Mouse (Mus musculus): ENCODE data around the gene Olfr329-ps. TPM values are rescaled to one million over a fixed set of nuclear protein-coding genes. Genes with fewer than 3 reads are reported as not detected.
"Not testable (repeated sequence)": the region's sequence is repeated elsewhere in the genome, so short reads cannot be mapped to it uniquely, and the experiment has no call there.

The Olfr329-ps gene
- polyA plus RNA-seq (2016; fragmentation: Nextera tagmentation; extraction: Ambion mirVana) = not detected in 2 replicates

- no peak within 1 kb of the TSS for H3K4me2 ChIP-seq (replicated peaks)
- H3K27me3 ChIP-seq (replicated peaks) = no peaks in the 10 kb centered on the region
- no peak within 1 kb of the TSS for H3K27ac ChIP-seq
- H3K4me3 ChIP-seq = no peak within 1 kb of the TSS
- 87% methylated on average over 5 of the region's 5 CpGs for WGBS
- H3K9me3 ChIP-seq = no peaks in the 10 kb centered on the region
- H3K9ac ChIP-seq = no peak within 1 kb of the TSS
- no peaks in the 10 kb centered on the region for H3K36me3 ChIP-seq
- ATAC-seq (ENCODE audit: low FRiP score, low read depth) = no peak
- H3K4me1 ChIP-seq = no peaks in the 10 kb centered on the region
These were observed at the start of gene Olfr329-ps for GRCm38 (mm10) chr11:58546322-58546721. Gene Olfr329-ps, minus strand, starts transcription at chr11:58546422.

- Histone ChIP-seq H3K9me3 (no peaks in the 10 kb centered on the region), H3K4me1 (no peaks in the 10 kb centered on the region), H3K27me3 (replicated peaks) (no peaks in the 10 kb centered on the region), H3K36me3 (no peaks in the 10 kb centered on the region), H3K27ac (no peak within 1 kb of the TSS), H3K9ac (no peak within 1 kb of the TSS), H3K4me3 (no peak within 1 kb of the TSS), H3K4me2 (replicated peaks) (no peak within 1 kb of the TSS)
- no peak for ATAC-seq (ENCODE audit: low FRiP score, low read depth)
- WGBS = 85% methylated on average over 6 of the region's 6 CpGs
These were observed 48.6 kb upstream of the Olfr329-ps start, which contains the start of gene Olfr324 for GRCm38 (mm10) chr11:58594814-58595213. Gene Olfr324, plus strand, starts transcription at chr11:58595114.

GRCm38 (mm10) chr11:58588620-58589250 is 42.5 kb upstream of the Olfr329-ps start:
- no peak overlapping the region for H3K27ac ChIP-seq
- H3K9ac ChIP-seq = no peak overlapping the region
- no peaks in the 10 kb centered on the region for H3K9me3 ChIP-seq
- H3K4me2 ChIP-seq (replicated peaks) = no peak overlapping the region
- no peaks in the 10 kb centered on the region for H3K4me1 ChIP-seq
- H3K27me3 ChIP-seq (replicated peaks) = no peaks in the 10 kb centered on the region
- ATAC-seq (ENCODE audit: low FRiP score, low read depth) = no peak
- H3K36me3 ChIP-seq = no peaks in the 10 kb centered on the region
- no peak overlapping the region for H3K4me3 ChIP-seq
- WGBS = 47% methylated on average over 3 of the region's 3 CpGs

- 72% methylated on average over 7 of the region's 7 CpGs for WGBS
- Histone ChIP-seq H3K27ac (no peak overlapping the region), H3K4me1 (no peaks in the 10 kb centered on the region), H3K27me3 (replicated peaks) (no peaks in the 10 kb centered on the region), H3K36me3 (no peaks in the 10 kb centered on the region), H3K4me2 (replicated peaks) (no peak overlapping the region), H3K9me3 (no peaks in the 10 kb centered on the region), H3K9ac (no peak overlapping the region), H3K4me3 (no peak overlapping the region)
- ATAC-seq (ENCODE audit: low FRiP score, low read depth) = no peak
These were observed 41.7 kb upstream of the Olfr329-ps start for GRCm38 (mm10) chr11:58587898-58588348.

GRCm38 (mm10) chr11:58578636-58579035 is 32.4 kb upstream of the Olfr329-ps start:
- H3K27ac ChIP-seq = no peak overlapping the region
- H3K27me3 ChIP-seq (replicated peaks) = no peaks in the 10 kb centered on the region
- WGBS = 83% methylated on average over 8 of the region's 8 CpGs
- H3K36me3 ChIP-seq = no peaks in the 10 kb centered on the region
- H3K9ac ChIP-seq = no peak overlapping the region
- no peak for ATAC-seq (ENCODE audit: low FRiP score, low read depth)
- no peak overlapping the region for H3K4me3 ChIP-seq
- no peak overlapping the region for H3K4me2 ChIP-seq (replicated peaks)
- H3K4me1 ChIP-seq = no peaks in the 10 kb centered on the region
- H3K9me3 ChIP-seq = no peaks in the 10 kb centered on the region

- no peak for ATAC-seq (ENCODE audit: low FRiP score, low read depth)
- WGBS = 83% methylated on average over 1 of the region's 1 CpGs
- Histone ChIP-seq H3K27ac (no peak within 1 kb of the TSS), H3K36me3 (no peaks in the 10 kb centered on the region), H3K9ac (no peak within 1 kb of the TSS), H3K9me3 (no peaks in the 10 kb centered on the region), H3K4me1 (no peaks in the 10 kb centered on the region), H3K4me2 (replicated peaks) (no peak within 1 kb of the TSS), H3K4me3 (no peak within 1 kb of the TSS), H3K27me3 (replicated peaks) (no peaks in the 10 kb centered on the region)
These were observed 31.2 kb upstream of the Olfr329-ps start, which contains the start of gene Olfr325 for GRCm38 (mm10) chr11:58577430-58577829. Gene Olfr325, plus strand, starts transcription at chr11:58577730.

- no peaks in the 10 kb centered on the region for H3K27me3 ChIP-seq (replicated peaks)
- H3K9me3 ChIP-seq = no peaks in the 10 kb centered on the region
- no peaks in the 10 kb centered on the region for H3K36me3 ChIP-seq
- H3K27ac ChIP-seq = no peak within 1 kb of the TSS
- H3K4me3 ChIP-seq = no peak within 1 kb of the TSS
- 84% methylated on average over 5 of the region's 5 CpGs for WGBS
- H3K4me2 ChIP-seq (replicated peaks) = no peak within 1 kb of the TSS
- ATAC-seq (ENCODE audit: low FRiP score, low read depth) = no peak
- H3K4me1 ChIP-seq = no peaks in the 10 kb centered on the region
- H3K9ac ChIP-seq = no peak within 1 kb of the TSS
These were observed 24.2 kb upstream of the Olfr329-ps start, which contains the start of gene Olfr224 for GRCm38 (mm10) chr11:58570405-58570804. Gene Olfr224, minus strand, starts transcription at chr11:58570553.

- Histone ChIP-seq H3K27me3 (replicated peaks) (no peaks in the 10 kb centered on the region), H3K4me3 (no peak within 1 kb of the TSS), H3K9me3 (no peaks in the 10 kb centered on the region), H3K4me2 (replicated peaks) (no peak within 1 kb of the TSS), H3K4me1 (no peaks in the 10 kb centered on the region), H3K9ac (no peak within 1 kb of the TSS), H3K36me3 (no peaks in the 10 kb centered on the region), H3K27ac (no peak within 1 kb of the TSS)
- ATAC-seq (ENCODE audit: low FRiP score, low read depth) = no peak
- WGBS = 77% methylated on average over 1 of the region's 1 CpGs
These were observed 9.3 kb upstream of the Olfr329-ps start, which contains the start of gene Olfr328 for GRCm38 (mm10) chr11:58555536-58555935. Gene Olfr328, minus strand, starts transcription at chr11:58555636.

GRCm38 (mm10) chr11:58534736-58535135 is 11.5 kb downstream of the Olfr329-ps start, which contains the start of gene Olfr330:
Gene Olfr330, minus strand, starts transcription at chr11:58534836.
- not testable (repeated sequence) for H3K4me1 ChIP-seq; H3K4me2 ChIP-seq (replicated peaks); H3K27ac ChIP-seq; H3K9ac ChIP-seq; H3K4me3 ChIP-seq; H3K9me3 ChIP-seq; H3K36me3 ChIP-seq; ATAC-seq (ENCODE audit: low FRiP score, low read depth); H3K27me3 ChIP-seq (replicated peaks)

- not testable (repeated sequence) for H3K36me3 ChIP-seq; H3K4me3 ChIP-seq; H3K9me3 ChIP-seq; H3K4me2 ChIP-seq (replicated peaks); H3K9ac ChIP-seq; H3K4me1 ChIP-seq; H3K27me3 ChIP-seq (replicated peaks); H3K27ac ChIP-seq; ATAC-seq (ENCODE audit: low FRiP score, low read depth)
- WGBS = 89% methylated on average over 8 of the region's 9 CpGs
These were observed 26.5 kb downstream of the Olfr329-ps start for GRCm38 (mm10) chr11:58519756-58520155.

- H3K36me3 ChIP-seq; H3K4me3 ChIP-seq; H3K27me3 ChIP-seq (replicated peaks); H3K4me1 ChIP-seq; H3K9me3 ChIP-seq; H3K4me2 ChIP-seq (replicated peaks); H3K9ac ChIP-seq; ATAC-seq (ENCODE audit: low FRiP score, low read depth); H3K27ac ChIP-seq: not testable (repeated sequence)
- 95% methylated on average over 18 of the region's 18 CpGs for WGBS
These were observed 27.3 kb downstream of the Olfr329-ps start for GRCm38 (mm10) chr11:58518916-58519315.

GRCm38 (mm10) chr11:58509058-58509457 is 37.2 kb downstream of the Olfr329-ps start:
- H3K9me3 ChIP-seq; H3K36me3 ChIP-seq; H3K4me1 ChIP-seq; H3K27ac ChIP-seq; ATAC-seq (ENCODE audit: low FRiP score, low read depth); H3K4me3 ChIP-seq; H3K4me2 ChIP-seq (replicated peaks); H3K27me3 ChIP-seq (replicated peaks); H3K9ac ChIP-seq: not testable (repeated sequence)
- WGBS = 90% methylated on average over 19 of the region's 19 CpGs

- not testable (repeated sequence) for H3K4me1 ChIP-seq; H3K9me3 ChIP-seq; H3K27me3 ChIP-seq (replicated peaks); H3K9ac ChIP-seq; H3K4me2 ChIP-seq (replicated peaks); H3K4me3 ChIP-seq; ATAC-seq (ENCODE audit: low FRiP score, low read depth); H3K27ac ChIP-seq; H3K36me3 ChIP-seq
These were observed 43.8 kb downstream of the Olfr329-ps start, which contains the start of gene Olfr331 for GRCm38 (mm10) chr11:58502472-58502871. Gene Olfr331, minus strand, starts transcription at chr11:58502572.
